Mouse (Mus musculus): ENCODE measurements at regions not wholly inside any gene's neighbourhood (a gene's known extent, or its start where the extent isn't known, plus 50 kb on each side); places are given as distances from the start of the nearest gene placed in this dataset.
A peak's percentile ranks its signal among the peaks of the same experiment; 100 is the strongest.

DNA sequence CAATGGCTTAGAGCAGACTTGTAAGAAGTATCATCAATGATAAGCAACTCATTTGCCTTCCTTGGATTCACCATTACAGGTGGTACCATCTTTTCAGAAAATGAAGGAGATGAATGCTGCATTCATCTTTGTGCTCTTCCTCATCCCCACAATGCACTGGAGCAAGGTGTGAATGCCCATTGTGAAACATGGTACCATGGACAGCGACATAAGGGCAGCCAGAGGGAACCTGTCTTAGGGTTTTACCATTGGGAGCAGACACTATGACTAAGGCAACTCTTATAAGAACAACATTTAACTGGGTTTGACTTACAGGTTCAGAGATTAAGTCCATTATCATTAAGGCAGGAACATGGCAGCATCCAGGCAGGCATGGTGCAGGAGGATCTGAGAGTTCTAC lies 60.1 kb upstream of the Kcnj6 start:
- 72% methylated on average over 1 of the region's 1 CpGs for WGBS
- Histone ChIP-seq H3K27ac (ENCODE audit: insufficient read depth, low read length) (no peak overlapping the region), H3K4me3 (replicated peaks; ENCODE audit: insufficient read depth, low read depth, low read length) (no peak overlapping the region), H3K27me3 (ENCODE audit: control insufficient read depth, insufficient read depth, low read length) (no peaks in the 10 kb centered on the region), H3K4me1 (ENCODE audit: control insufficient read depth, insufficient read depth, low read length) (no peaks in the 10 kb centered on the region)
- TF ChIP-seq POLR2A (IDR thresholded peaks at IDR 0.05; ENCODE audit: borderline replicate concordance, insufficient read depth, low read length): no peak
- DNase-seq: no peak

DNA sequence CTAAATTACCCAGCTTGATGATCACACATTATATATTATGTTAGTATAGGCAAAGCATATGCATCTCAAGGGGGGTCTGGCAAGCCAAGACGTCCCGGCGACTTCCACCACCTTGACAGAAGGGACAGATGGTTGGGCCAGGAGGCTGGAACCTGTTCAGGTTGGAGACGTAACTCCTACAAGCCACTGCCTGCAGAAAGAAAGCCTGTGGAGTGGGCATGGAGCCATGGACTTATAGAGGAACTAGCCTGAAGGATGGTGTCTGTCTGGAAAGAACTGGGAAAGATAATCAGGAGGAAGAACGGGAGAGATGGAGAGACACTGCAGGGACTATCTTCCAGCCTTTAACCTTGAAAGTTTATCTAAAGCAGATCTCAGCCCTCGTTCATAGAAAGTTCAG lies 66.9 kb upstream of the Kcnj6 start:
- DNase-seq: peak; percentile 96 to 98
- Histone ChIP-seq H3K4me3 (replicated peaks; ENCODE audit: insufficient read depth, low read depth, low read length) (no peak overlapping the region), H3K27ac (ENCODE audit: insufficient read depth, low read length) (no peak overlapping the region), H3K27me3 (ENCODE audit: control insufficient read depth, insufficient read depth, low read length) (no peaks in the 10 kb centered on the region), H3K4me1 (ENCODE audit: control insufficient read depth, insufficient read depth, low read length) (peaks cover 17% of the 10 kb centered on the region; the same call in 1 of the 2 replicates)
- 11% methylated on average over 6 of the region's 6 CpGs for WGBS
- TF ChIP-seq CTCF (IDR thresholded peaks at IDR 0.05; ENCODE audit: borderline replicate concordance, insufficient read depth, low read depth, low read length) (no peak), POLR2A (IDR thresholded peaks at IDR 0.05; ENCODE audit: borderline replicate concordance, insufficient read depth, low read length) (no peak)

DNA sequence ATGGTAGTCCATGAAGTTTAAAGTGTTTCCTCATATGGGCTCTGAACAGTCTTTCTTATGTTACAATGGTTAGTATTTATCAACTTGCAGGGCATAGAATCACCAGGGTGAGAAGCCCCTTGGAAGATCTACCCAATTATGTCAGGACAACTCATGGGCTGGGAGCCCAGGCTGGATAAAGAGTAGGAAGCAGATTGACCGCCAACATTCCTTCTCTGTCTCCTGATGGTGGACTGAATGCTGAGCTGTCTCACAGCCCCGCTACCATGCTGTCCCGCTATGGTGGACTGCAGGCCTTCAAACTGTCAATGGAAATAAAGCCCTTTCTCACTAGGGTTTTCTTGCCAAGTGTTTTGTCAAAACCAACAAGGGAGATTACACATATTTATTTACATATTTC lies 69.2 kb upstream of the Kcnj6 start:
- Histone ChIP-seq H3K27me3 (ENCODE audit: control insufficient read depth, insufficient read depth, low read length) (no peaks in the 10 kb centered on the region), H3K27ac (ENCODE audit: insufficient read depth, low read length) (no peak overlapping the region), H3K4me3 (replicated peaks; ENCODE audit: insufficient read depth, low read depth, low read length) (no peak overlapping the region), H3K4me1 (ENCODE audit: control insufficient read depth, insufficient read depth, low read length) (peaks cover 17% of the 10 kb centered on the region; the same call in 1 of the 2 replicates)
- no peak for TF ChIP-seq CTCF (IDR thresholded peaks at IDR 0.05; ENCODE audit: borderline replicate concordance, insufficient read depth, low read depth, low read length)
- TF ChIP-seq POLR2A (IDR thresholded peaks at IDR 0.05; ENCODE audit: borderline replicate concordance, insufficient read depth, low read length): no peak
- WGBS: 84% methylated on average over 3 of the region's 3 CpGs
- DNase-seq: no peak

GRCm38 (mm10) chr16:95092471-95093221 lies 95.1 kb upstream of the Kcnj6 start:
- TF ChIP-seq CTCF (IDR thresholded peaks at IDR 0.05; ENCODE audit: borderline replicate concordance, insufficient read depth, low read depth, low read length): no peak
- H3K27ac ChIP-seq (ENCODE audit: insufficient read depth, low read length): no peak overlapping the region
- H3K4me3 ChIP-seq (replicated peaks; ENCODE audit: insufficient read depth, low read depth, low read length): no peak overlapping the region
- WGBS: 38% methylated on average over 6 of the region's 6 CpGs
- H3K27me3 ChIP-seq (ENCODE audit: control insufficient read depth, insufficient read depth, low read length): no peaks in the 10 kb centered on the region
- 0 out of 2 replicates have a peak, but pooled peaks cover 2% of the 10 kb centered on the region for H3K4me1 ChIP-seq (ENCODE audit: control insufficient read depth, insufficient read depth, low read length)
- no peak for DNase-seq

DNA sequence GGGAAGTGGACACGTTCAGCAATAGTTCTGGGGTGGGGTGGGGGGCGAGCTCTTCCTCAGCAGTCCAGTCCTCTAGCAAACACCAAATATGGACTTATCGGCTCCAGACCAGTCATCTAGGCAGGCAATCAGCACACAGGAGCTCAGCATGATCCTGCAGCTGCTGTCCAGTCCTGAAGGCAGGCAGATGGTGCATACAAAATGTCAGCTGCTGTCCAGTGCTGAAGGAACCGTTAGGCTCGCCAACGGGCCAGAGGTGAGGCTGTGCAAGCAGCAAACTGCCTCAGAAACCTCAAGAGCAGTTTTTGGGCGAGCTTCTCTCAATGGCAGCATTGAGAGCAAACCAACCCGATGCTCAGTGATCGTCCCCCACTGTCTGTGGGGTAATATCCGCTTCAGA lies 96.3 kb upstream of the Kcnj6 start:
- TF ChIP-seq POLR2A (IDR thresholded peaks at IDR 0.05; ENCODE audit: borderline replicate concordance, insufficient read depth, low read length): no peak
- no peak for TF ChIP-seq CTCF (IDR thresholded peaks at IDR 0.05; ENCODE audit: borderline replicate concordance, insufficient read depth, low read depth, low read length)
- Histone ChIP-seq H3K4me3 (replicated peaks; ENCODE audit: insufficient read depth, low read depth, low read length) (no peak overlapping the region), H3K4me1 (ENCODE audit: control insufficient read depth, insufficient read depth, low read length) (0 out of 2 replicates have a peak, but pooled peaks cover 2% of the 10 kb centered on the region), H3K27me3 (ENCODE audit: control insufficient read depth, insufficient read depth, low read length) (no peaks in the 10 kb centered on the region), H3K27ac (ENCODE audit: insufficient read depth, low read length) (no peak overlapping the region)
- no peak for DNase-seq
- WGBS: 69% methylated on average over 10 of the region's 10 CpGs

- no peak for DNase-seq
- Histone ChIP-seq H3K4me1 (ENCODE audit: control insufficient read depth, insufficient read depth, low read length) (no peaks in the 10 kb centered on the region), H3K4me3 (replicated peaks; ENCODE audit: insufficient read depth, low read depth, low read length) (no peak overlapping the region), H3K27me3 (ENCODE audit: control insufficient read depth, insufficient read depth, low read length) (no peaks in the 10 kb centered on the region), H3K27ac (ENCODE audit: insufficient read depth, low read length) (no peak overlapping the region)
- 79% methylated on average over 9 of the region's 9 CpGs for WGBS
- TF ChIP-seq POLR2A (IDR thresholded peaks at IDR 0.05; ENCODE audit: borderline replicate concordance, insufficient read depth, low read length): no peak
- no peak for TF ChIP-seq CTCF (IDR thresholded peaks at IDR 0.05; ENCODE audit: borderline replicate concordance, insufficient read depth, low read depth, low read length)
These were observed 103.5 kb upstream of the Kcnj6 start for GRCm38 (mm10) chr16:95100954-95101353.

DNA sequence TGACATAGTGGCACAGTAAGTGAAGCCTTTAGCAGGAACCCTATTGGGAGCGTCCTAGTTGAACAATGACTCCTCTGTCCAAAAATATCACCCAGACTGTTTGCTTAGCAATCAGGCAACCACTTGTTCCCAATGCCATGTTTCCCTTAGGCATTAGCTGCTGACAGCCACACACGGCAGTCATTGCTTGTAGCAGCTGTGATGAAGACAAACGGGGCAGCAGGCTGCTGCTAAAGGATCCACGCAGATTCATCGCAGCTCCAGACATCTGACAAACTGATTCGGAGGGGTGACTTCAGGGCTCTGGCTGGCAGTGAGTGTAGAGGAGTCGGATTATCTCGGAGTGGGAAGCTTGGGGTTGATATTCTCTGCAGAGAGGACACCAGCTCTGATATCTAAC lies 120.0 kb upstream of the Kcnj6 start:
- TF ChIP-seq CTCF (IDR thresholded peaks at IDR 0.05; ENCODE audit: borderline replicate concordance, insufficient read depth, low read depth, low read length) (no peak), POLR2A (IDR thresholded peaks at IDR 0.05; ENCODE audit: borderline replicate concordance, insufficient read depth, low read length) (no peak)
- 50% methylated on average over 8 of the region's 8 CpGs for WGBS
- H3K27me3 ChIP-seq (ENCODE audit: control insufficient read depth, insufficient read depth, low read length): no peaks in the 10 kb centered on the region
- H3K4me3 ChIP-seq (replicated peaks; ENCODE audit: insufficient read depth, low read depth, low read length): no peak overlapping the region
- no peaks in the 10 kb centered on the region for H3K4me1 ChIP-seq (ENCODE audit: control insufficient read depth, insufficient read depth, low read length)
- no peak overlapping the region for H3K27ac ChIP-seq (ENCODE audit: insufficient read depth, low read length)
- DNase-seq: no peak

DNA sequence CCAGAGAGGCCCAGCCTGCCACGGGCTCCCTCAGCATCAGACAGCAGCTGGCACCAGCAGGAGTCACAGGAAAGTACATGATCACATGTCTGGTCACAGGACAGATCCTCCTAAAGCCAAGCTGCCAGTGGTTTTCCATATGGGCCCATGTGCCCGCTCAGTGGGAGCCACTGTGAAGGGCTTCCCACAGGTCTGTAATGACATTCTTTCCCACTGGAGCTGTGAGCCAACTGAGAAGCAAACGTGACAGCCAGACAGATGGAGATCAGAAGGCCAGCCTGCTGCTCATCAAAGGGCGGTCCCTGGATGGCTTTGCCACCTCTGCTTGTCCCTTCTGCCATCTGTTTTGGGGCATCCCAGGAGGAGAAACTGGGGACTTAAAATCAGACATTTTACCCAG lies 121.8 kb upstream of the Kcnj6 start:
- H3K4me1 ChIP-seq (ENCODE audit: control insufficient read depth, insufficient read depth, low read length): no peaks in the 10 kb centered on the region
- DNase-seq: peak; percentile 25 to 38
- no peaks in the 10 kb centered on the region for H3K27me3 ChIP-seq (ENCODE audit: control insufficient read depth, insufficient read depth, low read length)
- WGBS: 38% methylated on average over 4 of the region's 4 CpGs
- TF ChIP-seq POLR2A (IDR thresholded peaks at IDR 0.05; ENCODE audit: borderline replicate concordance, insufficient read depth, low read length) (no peak), CTCF (IDR thresholded peaks at IDR 0.05; ENCODE audit: borderline replicate concordance, insufficient read depth, low read depth, low read length) (no peak)
- no peak overlapping the region for H3K4me3 ChIP-seq (replicated peaks; ENCODE audit: insufficient read depth, low read depth, low read length)
- no peak overlapping the region for H3K27ac ChIP-seq (ENCODE audit: insufficient read depth, low read length)

All from cerebellum, adult 2 months (tissue).